Mouse (Mus musculus): ENCODE data around the gene Klk10. TPM values are rescaled to one million over a fixed set of nuclear protein-coding genes. Genes with fewer than 3 reads are reported as not detected.
A peak's percentile ranks its signal among the peaks of the same experiment; 100 is the strongest.

The Klk10 gene
- 38.4 and 45.0 TPM in 2 replicates for polyA plus RNA-seq (2015; fragmentation: Nextera tagmentation; extraction: Ambion mirVana)

- Histone ChIP-seq H3K4me2 (0 out of 2 replicates have a peak within 1 kb of the TSS, but pooled peaks have one; percentile 3), H3K27ac (peak within 1 kb of the TSS; percentile 44), H3K4me3 (no peak within 1 kb of the TSS), H3K27me3 (peaks cover 6% of the 10 kb centered on the region; the same call in 1 of the 2 replicates), H3K9ac (no peak within 1 kb of the TSS), H3K36me3 (no peaks in the 10 kb centered on the region), H3K4me1 (peaks cover 16% of the 10 kb centered on the region), H3K9me3 (no peaks in the 10 kb centered on the region)
- no peak for ATAC-seq (ENCODE audit: insufficient number of reproducible peaks, low FRiP score, low TSS enrichment, low read depth)
- WGBS = 32% methylated on average over 5 of the region's 5 CpGs
Observed at GRCm38 (mm10) chr7:43780746-43781145, at the start of gene Klk10. Gene Klk10 (plus strand): TSS chr7:43781035.

- Histone ChIP-seq H3K36me3 (no peaks in the 10 kb centered on the region), H3K4me2 (no peak overlapping the region), H3K27me3 (no peaks in the 10 kb centered on the region), H3K9ac (no peak overlapping the region), H3K27ac (no peak overlapping the region), H3K9me3 (no peaks in the 10 kb centered on the region), H3K4me1 (no peaks in the 10 kb centered on the region), H3K4me3 (no peak overlapping the region)
- no peak for ATAC-seq (ENCODE audit: insufficient number of reproducible peaks, low FRiP score, low TSS enrichment, low read depth)
- 74% methylated on average over 1 of the region's 1 CpGs for WGBS
Observed at GRCm38 (mm10) chr7:43747788-43748187, 33.0 kb upstream of the Klk10 start.

- 63% methylated on average over 2 of the region's 2 CpGs for WGBS
- H3K27me3 ChIP-seq = no peaks in the 10 kb centered on the region
- no peak for ATAC-seq (ENCODE audit: insufficient number of reproducible peaks, low FRiP score, low TSS enrichment, low read depth)
Observed at GRCm38 (mm10) chr7:43752806-43753205, 28.0 kb upstream of the Klk10 start.

GRCm38 (mm10) chr7:43766484-43766883, 14.4 kb upstream of the Klk10 start:
- Histone ChIP-seq H3K27me3 (no peaks in the 10 kb centered on the region), H3K4me1 (no peaks in the 10 kb centered on the region), H3K9ac (no peak overlapping the region), H3K4me2 (no peak overlapping the region), H3K9me3 (no peaks in the 10 kb centered on the region), H3K4me3 (no peak overlapping the region), H3K36me3 (no peaks in the 10 kb centered on the region), H3K27ac (no peak overlapping the region)
- WGBS = 54% methylated on average over 8 of the region's 8 CpGs
- no peak for ATAC-seq (ENCODE audit: insufficient number of reproducible peaks, low FRiP score, low TSS enrichment, low read depth)

More at GRCm38 (mm10) chr7:43752806-43753205, 28.0 kb upstream of the Klk10 start:
- no peaks in the 10 kb centered on the region for H3K36me3 ChIP-seq
- no peak overlapping the region for H3K4me2 ChIP-seq
- H3K27ac ChIP-seq = no peak overlapping the region
- no peak overlapping the region for H3K4me3 ChIP-seq
- H3K9ac ChIP-seq = no peak overlapping the region
- no peaks in the 10 kb centered on the region for H3K4me1 ChIP-seq
- no peaks in the 10 kb centered on the region for H3K9me3 ChIP-seq

- H3K4me2 ChIP-seq = no peak within 1 kb of the TSS
- H3K9ac ChIP-seq = no peak within 1 kb of the TSS
- no peaks in the 10 kb centered on the region for H3K9me3 ChIP-seq
- no peak within 1 kb of the TSS for H3K27ac ChIP-seq
- no peaks in the 10 kb centered on the region for H3K4me1 ChIP-seq
- no peaks in the 10 kb centered on the region for H3K36me3 ChIP-seq
- H3K27me3 ChIP-seq = no peaks in the 10 kb centered on the region
- no peak for ATAC-seq (ENCODE audit: insufficient number of reproducible peaks, low FRiP score, low TSS enrichment, low read depth)
- no peak within 1 kb of the TSS for H3K4me3 ChIP-seq
- 80% methylated on average over 4 of the region's 4 CpGs for WGBS
Observed at GRCm38 (mm10) chr7:43768597-43768996, 12.2 kb upstream of the Klk10 start, which contains the start of gene Klk12. Gene Klk12 (plus strand): TSS chr7:43768897.

GRCm38 (mm10) chr7:43769636-43770035, 11.2 kb upstream of the Klk10 start:
- no peak overlapping the region for H3K27ac ChIP-seq
- ATAC-seq (ENCODE audit: insufficient number of reproducible peaks, low FRiP score, low TSS enrichment, low read depth) = no peak
- H3K4me2 ChIP-seq = no peak overlapping the region
- H3K9ac ChIP-seq = no peak overlapping the region
- no peaks in the 10 kb centered on the region for H3K9me3 ChIP-seq
- H3K36me3 ChIP-seq = no peaks in the 10 kb centered on the region
- 0 out of 2 replicates have a peak, but pooled peaks cover 2% of the 10 kb centered on the region for H3K4me1 ChIP-seq
- H3K27me3 ChIP-seq = no peaks in the 10 kb centered on the region
- WGBS = 89% methylated on average over 8 of the region's 8 CpGs
- no peak overlapping the region for H3K4me3 ChIP-seq

- H3K27me3 ChIP-seq = no peaks in the 10 kb centered on the region
- WGBS = 91% methylated on average over 10 of the region's 10 CpGs
- H3K36me3 ChIP-seq = no peaks in the 10 kb centered on the region
Observed at GRCm38 (mm10) chr7:43770701-43771100, 10.1 kb upstream of the Klk10 start.

GRCm38 (mm10) chr7:43771916-43772315, 8.9 kb upstream of the Klk10 start:
- H3K27ac ChIP-seq = no peak overlapping the region
- H3K36me3 ChIP-seq = no peaks in the 10 kb centered on the region
- 91% methylated on average over 6 of the region's 6 CpGs for WGBS
- H3K4me3 ChIP-seq = no peak overlapping the region
- H3K4me1 ChIP-seq = 0 out of 2 replicates have a peak, but pooled peaks cover 5% of the 10 kb centered on the region
- ATAC-seq (ENCODE audit: insufficient number of reproducible peaks, low FRiP score, low TSS enrichment, low read depth) = no peak
- no peak overlapping the region for H3K4me2 ChIP-seq
- H3K9ac ChIP-seq = no peak overlapping the region
- no peaks in the 10 kb centered on the region for H3K9me3 ChIP-seq
- no peaks in the 10 kb centered on the region for H3K27me3 ChIP-seq

More at GRCm38 (mm10) chr7:43770701-43771100, 10.1 kb upstream of the Klk10 start:
- Histone ChIP-seq H3K4me2 (no peak overlapping the region), H3K9ac (no peak overlapping the region), H3K9me3 (no peaks in the 10 kb centered on the region), H3K4me1 (0 out of 2 replicates have a peak, but pooled peaks cover 5% of the 10 kb centered on the region), H3K27ac (no peak overlapping the region), H3K4me3 (no peak overlapping the region)
- ATAC-seq (ENCODE audit: insufficient number of reproducible peaks, low FRiP score, low TSS enrichment, low read depth) = no peak

GRCm38 (mm10) chr7:43772901-43773300, 7.9 kb upstream of the Klk10 start:
- H3K4me1 ChIP-seq = 0 out of 2 replicates have a peak, but pooled peaks cover 5% of the 10 kb centered on the region
- no peaks in the 10 kb centered on the region for H3K36me3 ChIP-seq
- H3K9me3 ChIP-seq = no peaks in the 10 kb centered on the region
- no peak for ATAC-seq (ENCODE audit: insufficient number of reproducible peaks, low FRiP score, low TSS enrichment, low read depth)
- no peak overlapping the region for H3K27ac ChIP-seq
- no peak overlapping the region for H3K9ac ChIP-seq
- 80% methylated on average over 3 of the region's 3 CpGs for WGBS
- no peaks in the 10 kb centered on the region for H3K27me3 ChIP-seq
- H3K4me3 ChIP-seq = no peak overlapping the region
- H3K4me2 ChIP-seq = no peak overlapping the region

- H3K9me3 ChIP-seq = no peaks in the 10 kb centered on the region
- H3K4me2 ChIP-seq = no peak within 1 kb of the TSS
- no peak within 1 kb of the TSS for H3K4me3 ChIP-seq
- WGBS = 83% methylated on average over 5 of the region's 5 CpGs
- ATAC-seq (ENCODE audit: insufficient number of reproducible peaks, low FRiP score, low TSS enrichment, low read depth) = no peak
- H3K36me3 ChIP-seq = no peaks in the 10 kb centered on the region
- 0 out of 2 replicates have a peak, but pooled peaks cover 5% of the 10 kb centered on the region for H3K4me1 ChIP-seq
- no peak within 1 kb of the TSS for H3K9ac ChIP-seq
- no peaks in the 10 kb centered on the region for H3K27me3 ChIP-seq
- peak within 1 kb of the TSS; percentile 61 for H3K27ac ChIP-seq
Observed at GRCm38 (mm10) chr7:43774364-43774763, 6.5 kb upstream of the Klk10 start, which contains the start of gene Klk11. Gene Klk11 (plus strand): TSS chr7:43774604.

GRCm38 (mm10) chr7:43774802-43775201, 6.0 kb upstream of the Klk10 start:
- peak overlapping the region; percentile 61 for H3K27ac ChIP-seq
- 49% methylated on average over 6 of the region's 6 CpGs for WGBS
- no peak for ATAC-seq (ENCODE audit: insufficient number of reproducible peaks, low FRiP score, low TSS enrichment, low read depth)
- H3K4me1 ChIP-seq = 0 out of 2 replicates have a peak, but pooled peaks cover 5% of the 10 kb centered on the region
- no peaks in the 10 kb centered on the region for H3K9me3 ChIP-seq
- H3K4me3 ChIP-seq = no peak overlapping the region
- H3K36me3 ChIP-seq = no peaks in the 10 kb centered on the region
- no peak overlapping the region for H3K9ac ChIP-seq
- H3K27me3 ChIP-seq = no peaks in the 10 kb centered on the region
- H3K4me2 ChIP-seq = no peak overlapping the region

- Histone ChIP-seq H3K27me3 (no peaks in the 10 kb centered on the region), H3K4me3 (no peak overlapping the region), H3K4me1 (0 out of 2 replicates have a peak, but pooled peaks cover 5% of the 10 kb centered on the region), H3K36me3 (no peaks in the 10 kb centered on the region), H3K9ac (no peak overlapping the region), H3K27ac (peak overlapping the region; percentile 61; the same call in 1 of the 2 replicates), H3K9me3 (no peaks in the 10 kb centered on the region), H3K4me2 (no peak overlapping the region)
- no peak; the same call in 1 of the 2 replicates for ATAC-seq (ENCODE audit: insufficient number of reproducible peaks, low FRiP score, low TSS enrichment, low read depth)
- 46% methylated on average over 7 of the region's 7 CpGs for WGBS
Observed at GRCm38 (mm10) chr7:43775311-43776057, 5.4 kb upstream of the Klk10 start.

Data from limb, embryonic 15.5 days (tissue).